Mouse (Mus musculus) liver, adult 2 months (tissue): Measurements from ENCODE around the gene Camkv.

Experiments
- CTCF ChIP-seq: fragments of 200-500 bp; IDR thresholded peaks from 2 replicates; pipeline ENCODE4 v1.5.1; 2011; ENCODE audit warnings: low read depth, low read length, control low read depth
- POLR2A ChIP-seq: fragments of 200-500 bp; IDR thresholded peaks from 2 replicates; pipeline ENCODE4 v1.6.1; 2011; ENCODE audit warnings: low read length, control low read depth; ENCODE audit not compliant: insufficient read depth; ENCODE audit errors: extremely low read depth

DNA sequence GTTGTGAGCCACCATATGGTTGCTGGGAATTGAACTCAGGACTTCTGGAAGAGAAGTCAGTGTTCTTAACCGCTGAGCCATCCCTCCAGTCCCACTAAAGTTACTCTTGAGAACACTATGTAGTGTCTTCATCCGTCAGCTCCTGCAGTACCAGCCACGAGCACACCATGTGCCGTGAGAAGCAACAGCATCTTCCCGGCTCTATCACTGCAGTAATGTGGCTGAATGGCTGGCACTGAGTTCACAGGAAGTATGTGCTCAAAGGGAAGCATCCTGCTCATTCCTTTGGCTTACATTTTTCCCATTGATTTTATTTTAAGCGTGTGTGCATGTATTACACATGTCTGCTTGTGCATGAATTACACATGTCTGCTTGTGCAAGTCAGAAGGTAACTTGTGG, 32.0 kb downstream of the Camkv start:
- TF ChIP-seq CTCF (no peak), POLR2A (no peak)
